Mouse (Mus musculus): ENCODE results near the gene Sccpdh.

Sccpdh gene

GRCm38 (mm10) chr1:179668013-179668805, at the start of gene Sccpdh:
Gene Sccpdh, plus strand, starts transcription at chr1:179668210.
- in situ Hi-C loops (cut with MseI, MboI) = no loop called here

DNA sequence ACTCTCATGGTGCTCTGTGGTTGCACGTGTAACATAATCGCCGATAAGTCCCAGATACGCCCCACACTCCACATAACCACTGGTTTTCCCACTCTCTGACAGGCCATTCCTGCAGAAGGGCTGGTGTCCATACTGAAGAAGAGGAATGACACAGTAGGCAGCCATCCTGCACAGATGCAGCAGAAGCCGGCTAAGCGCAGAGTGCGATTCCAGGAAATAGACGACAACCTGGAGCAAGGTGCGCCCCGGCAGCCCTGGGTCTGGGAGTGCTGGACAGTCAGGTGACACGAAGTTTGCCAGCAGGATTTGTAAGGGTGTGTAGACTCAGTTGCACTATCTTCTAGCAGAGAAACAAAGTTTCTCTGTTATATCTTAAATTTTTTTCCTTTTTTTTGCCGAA, 45.3 kb upstream of the Sccpdh start:
- in situ Hi-C loops (cut with MseI, MboI) = loop anchor here in 1 of 2 experiments (5.0 kb wide), 1 partner anchor 115 kb away; no protein-coding TSS in a partner anchor

DNA sequence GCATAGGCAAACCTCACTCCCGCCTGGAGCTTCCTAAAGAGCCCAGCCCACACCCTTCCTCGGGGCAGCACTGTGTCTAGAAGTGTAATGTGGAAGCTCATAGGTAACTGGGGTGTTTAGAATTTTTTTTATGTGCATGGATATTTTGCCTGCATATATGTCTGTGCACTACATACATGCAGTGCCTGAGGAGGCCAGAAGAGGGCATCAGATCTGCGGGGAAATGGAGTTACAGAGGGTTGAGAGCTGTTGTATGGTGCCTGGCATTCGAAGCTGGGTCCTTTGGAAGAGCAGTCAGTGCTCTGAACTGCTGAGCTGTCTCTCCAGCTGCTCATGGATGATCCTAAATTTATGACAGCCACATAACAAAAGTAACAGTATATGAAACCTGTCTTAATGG, 44.4 kb upstream of the Sccpdh start:
- in situ Hi-C loops (cut with MseI, MboI) = loop anchor here in 1 of 2 experiments (5.0 kb wide), 1 partner anchor 116 kb away; no protein-coding TSS in a partner anchor

DNA sequence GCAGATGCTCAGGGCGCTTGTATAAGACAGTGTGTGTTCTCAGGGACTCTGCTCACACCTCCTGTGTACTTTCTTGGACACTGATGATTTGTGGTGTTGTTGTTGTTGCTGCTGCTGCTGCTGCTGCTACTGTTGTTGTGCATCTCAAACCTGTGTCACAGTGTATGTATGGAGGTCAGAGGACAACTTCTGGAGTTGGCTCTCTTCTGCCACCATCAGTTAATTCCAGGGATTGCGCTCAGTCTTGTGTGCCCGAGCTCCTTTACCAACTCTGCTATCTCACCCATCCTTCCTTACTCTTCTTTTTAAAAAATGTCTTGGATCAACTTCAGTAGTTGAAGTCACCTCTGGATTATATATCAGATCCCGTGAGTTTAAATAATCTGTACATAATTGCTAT, 43.7 kb upstream of the Sccpdh start:
- in situ Hi-C loops (cut with MseI, MboI) = loop anchor here in 1 of 2 experiments (5.0 kb wide), 1 partner anchor 117 kb away; no protein-coding TSS in a partner anchor

- in situ Hi-C loops (cut with MseI, MboI) = no loop called here
Observed at GRCm38 (mm10) chr1:179627855-179628254, 40.2 kb upstream of the Sccpdh start.

GRCm38 (mm10) chr1:179628438-179629106, 39.4 kb upstream of the Sccpdh start:
- in situ Hi-C loops (cut with MseI, MboI) = no loop called here

DNA sequence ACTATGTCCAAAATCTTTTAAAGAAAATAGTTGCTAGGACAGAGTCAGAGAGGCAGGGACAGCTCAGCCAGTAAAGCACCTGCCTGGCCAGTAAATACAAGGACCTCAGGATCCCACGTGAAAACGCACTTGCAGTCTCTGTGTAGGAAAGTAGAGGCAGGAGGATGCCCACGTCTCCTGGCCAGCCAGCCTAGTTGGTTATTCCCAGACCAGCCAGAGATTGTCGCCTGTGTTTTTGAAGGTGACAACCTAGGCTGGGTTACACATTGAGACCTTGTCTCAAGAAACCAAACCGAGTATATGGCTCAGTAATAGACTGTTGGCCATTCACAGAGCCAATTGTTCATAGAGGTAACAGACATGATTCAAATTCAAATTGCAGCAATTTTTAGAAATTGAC, 38.7 kb upstream of the Sccpdh start:
- in situ Hi-C loops (cut with MseI, MboI) = no loop called here

GRCm38 (mm10) chr1:179632746-179633413, 35.1 kb upstream of the Sccpdh start:
- in situ Hi-C loops (cut with MseI, MboI) = no loop called here

DNA sequence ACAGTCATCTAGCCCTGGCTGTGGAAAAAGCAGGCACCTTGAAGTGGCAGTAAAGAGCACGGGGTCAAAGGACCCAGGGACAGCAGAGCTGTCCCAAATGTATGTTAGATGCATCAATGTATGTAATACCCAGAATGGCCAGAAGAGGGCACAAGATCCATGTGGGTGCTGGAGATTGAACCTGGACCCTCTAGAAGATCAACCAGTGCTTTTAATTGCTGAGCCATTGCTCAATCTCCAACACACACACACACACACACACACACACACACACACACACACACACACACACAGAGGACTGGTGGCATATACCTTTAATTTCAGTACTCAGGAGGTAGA, 34.6 kb upstream of the Sccpdh start:
- in situ Hi-C loops (cut with MseI, MboI) = no loop called here

DNA sequence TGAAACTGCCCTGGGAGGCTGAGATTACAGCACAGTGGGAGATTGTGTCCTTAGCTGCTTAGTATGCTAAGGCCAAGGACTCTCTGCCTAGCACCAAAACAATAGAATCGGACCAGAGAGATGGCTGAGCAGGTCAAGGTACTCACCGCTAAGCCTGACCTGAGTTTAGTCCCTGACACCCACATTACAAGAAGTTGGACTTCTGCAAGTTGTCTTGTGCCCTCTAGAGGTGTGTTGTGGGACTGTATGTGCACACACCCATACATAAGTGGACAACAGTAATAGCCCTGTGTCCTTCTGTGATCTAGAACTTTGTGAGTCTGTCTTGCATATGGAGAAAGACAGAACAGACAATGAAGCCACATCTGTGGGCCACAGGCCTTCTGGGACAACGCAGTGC, 33.9 kb upstream of the Sccpdh start:
- in situ Hi-C loops (cut with MseI, MboI) = no loop called here

DNA sequence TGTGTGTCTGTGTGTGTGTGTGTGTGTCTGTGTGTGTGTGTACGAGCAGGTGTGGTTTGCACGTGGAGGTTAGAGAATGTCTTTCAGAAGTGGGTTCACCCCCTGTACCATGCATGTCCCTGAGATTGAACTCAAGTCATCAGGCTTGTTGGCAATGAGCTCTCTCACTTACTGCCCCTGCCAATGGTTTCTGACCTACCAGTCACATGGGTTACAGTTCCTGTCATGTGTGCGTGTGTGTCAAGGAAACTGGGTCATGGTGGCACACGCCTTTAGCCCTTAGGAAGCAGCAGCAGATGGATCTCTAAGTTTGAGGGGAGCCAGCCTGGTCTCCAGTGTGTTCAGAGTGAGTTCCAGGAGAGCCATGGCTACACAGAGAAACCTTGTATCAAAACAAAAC, 25.3 kb upstream of the Sccpdh start:
- in situ Hi-C loops (cut with MseI, MboI) = loop anchor here (10.0 kb wide), 1 partner anchor 92 kb away; no protein-coding TSS in a partner anchor

GRCm38 (mm10) chr1:179644151-179644550, 23.9 kb upstream of the Sccpdh start:
- in situ Hi-C loops (cut with MseI, MboI) = loop anchor here (10.0 kb wide), 1 partner anchor 91 kb away; no protein-coding TSS in a partner anchor

DNA sequence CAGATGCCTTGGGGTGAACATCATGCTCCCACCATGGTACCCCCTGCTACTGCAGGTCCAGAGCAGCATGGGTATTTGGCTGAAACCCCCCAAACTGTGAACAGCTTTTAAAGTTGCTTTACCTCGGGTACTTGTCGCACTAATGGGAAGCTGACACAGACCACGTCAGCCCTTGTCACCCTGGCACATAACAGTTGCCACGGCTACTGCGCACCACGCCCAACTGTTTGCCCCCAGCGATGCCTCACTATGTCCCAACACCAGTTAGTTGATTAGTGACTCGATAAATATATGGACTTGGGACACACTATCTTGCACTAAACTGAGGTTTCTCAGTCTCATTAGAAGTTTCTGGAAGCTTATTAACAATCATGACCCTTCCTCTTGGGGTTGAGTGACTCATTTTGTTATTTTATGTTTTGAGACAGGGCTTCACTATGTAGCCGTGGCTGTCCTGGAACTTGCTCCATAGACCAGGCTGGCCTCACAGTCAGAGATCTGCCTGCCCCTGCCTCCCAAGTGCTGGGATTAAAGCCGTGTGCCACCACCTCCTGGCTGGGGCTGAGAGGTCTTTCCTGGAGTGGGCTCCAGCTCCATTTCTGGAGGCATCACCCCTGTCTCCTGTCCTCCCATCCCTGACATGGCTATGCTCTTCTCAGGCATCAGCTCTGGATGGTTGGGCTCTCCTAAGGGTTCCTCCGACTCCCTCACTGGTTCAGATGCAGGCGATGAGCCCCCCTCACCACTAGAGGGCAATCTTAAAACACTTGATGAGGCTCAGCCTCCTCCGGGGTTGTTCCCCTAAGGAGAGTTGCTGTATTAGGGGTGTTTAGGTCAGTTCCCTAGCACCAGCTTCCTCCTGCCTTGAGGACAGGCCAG, 22.7 kb upstream of the Sccpdh start:
- in situ Hi-C loops (cut with MseI, MboI) = loop anchor here (10.0 kb wide), 1 partner anchor 89 kb away; no protein-coding TSS in a partner anchor

DNA sequence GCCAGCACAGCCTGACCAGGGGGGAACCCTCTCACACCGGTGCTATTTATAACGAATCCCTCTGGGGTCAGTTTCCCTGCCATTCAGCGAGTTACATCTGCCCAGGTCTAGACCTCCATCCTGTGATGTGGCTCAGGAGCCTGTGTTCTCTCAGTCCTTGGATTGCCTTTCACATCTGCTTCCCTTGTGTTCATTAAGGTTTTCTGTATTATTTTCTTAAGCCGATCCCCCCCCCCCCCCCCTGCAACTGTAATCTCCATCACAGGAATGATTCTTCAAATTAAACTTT, 22.1 kb upstream of the Sccpdh start:
- in situ Hi-C loops (cut with MseI, MboI) = loop anchor here (10.0 kb wide), 1 partner anchor 89 kb away; no protein-coding TSS in a partner anchor

- in situ Hi-C loops (cut with MseI, MboI) = loop anchor here (10.0 kb wide), 1 partner anchor 86 kb away; no protein-coding TSS in a partner anchor
Observed at GRCm38 (mm10) chr1:179648678-179649077, 19.3 kb upstream of the Sccpdh start.

DNA sequence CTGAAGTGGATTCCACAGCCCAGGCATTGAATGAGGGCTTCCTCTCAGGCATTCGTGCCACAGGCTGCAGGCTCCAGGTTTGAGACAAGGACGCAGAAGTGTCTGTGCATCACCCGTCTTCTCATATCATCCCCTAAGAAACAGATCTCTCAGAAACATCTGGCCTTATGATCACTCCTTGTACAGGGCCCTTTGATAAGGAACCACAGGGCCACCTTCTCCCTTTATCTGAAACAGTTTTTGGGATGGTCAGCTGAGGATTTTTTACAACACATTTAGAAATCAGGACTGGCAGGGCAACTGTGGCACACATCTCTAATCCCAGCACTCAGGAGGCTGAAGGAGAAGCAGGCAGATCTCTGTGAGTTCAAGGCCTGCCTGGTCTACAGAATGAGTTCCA, 18.7 kb upstream of the Sccpdh start:
- in situ Hi-C loops (cut with MseI, MboI) = loop anchor here (10.0 kb wide), 1 partner anchor 85 kb away; no protein-coding TSS in a partner anchor

- in situ Hi-C loops (cut with MseI, MboI) = no loop called here
Observed at GRCm38 (mm10) chr1:179650284-179650683, 17.7 kb upstream of the Sccpdh start.

DNA sequence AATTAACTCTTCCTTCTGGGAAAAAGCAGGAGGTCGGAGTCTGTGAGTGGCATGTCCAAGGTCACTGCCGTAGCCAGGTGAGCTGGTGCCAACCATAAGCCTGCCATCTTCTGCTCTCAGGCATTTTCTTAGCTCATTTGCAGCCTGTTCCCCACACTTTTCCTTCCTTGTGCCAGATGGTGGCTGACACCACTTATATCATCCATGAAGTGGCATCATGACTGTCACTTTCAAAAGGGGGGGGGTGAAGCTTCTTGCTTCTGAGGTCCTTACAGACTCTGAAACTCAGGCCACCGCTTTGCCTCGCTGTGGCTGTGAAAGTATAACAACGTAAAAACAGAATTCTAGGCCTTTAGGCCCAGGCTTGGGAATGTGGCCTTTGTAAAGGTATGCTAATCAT, 16.8 kb upstream of the Sccpdh start:
- in situ Hi-C loops (cut with MseI, MboI) = no loop called here

GRCm38 (mm10) chr1:179663065-179663464, 4.9 kb upstream of the Sccpdh start:
- in situ Hi-C loops (cut with MseI, MboI) = no loop called here

DNA sequence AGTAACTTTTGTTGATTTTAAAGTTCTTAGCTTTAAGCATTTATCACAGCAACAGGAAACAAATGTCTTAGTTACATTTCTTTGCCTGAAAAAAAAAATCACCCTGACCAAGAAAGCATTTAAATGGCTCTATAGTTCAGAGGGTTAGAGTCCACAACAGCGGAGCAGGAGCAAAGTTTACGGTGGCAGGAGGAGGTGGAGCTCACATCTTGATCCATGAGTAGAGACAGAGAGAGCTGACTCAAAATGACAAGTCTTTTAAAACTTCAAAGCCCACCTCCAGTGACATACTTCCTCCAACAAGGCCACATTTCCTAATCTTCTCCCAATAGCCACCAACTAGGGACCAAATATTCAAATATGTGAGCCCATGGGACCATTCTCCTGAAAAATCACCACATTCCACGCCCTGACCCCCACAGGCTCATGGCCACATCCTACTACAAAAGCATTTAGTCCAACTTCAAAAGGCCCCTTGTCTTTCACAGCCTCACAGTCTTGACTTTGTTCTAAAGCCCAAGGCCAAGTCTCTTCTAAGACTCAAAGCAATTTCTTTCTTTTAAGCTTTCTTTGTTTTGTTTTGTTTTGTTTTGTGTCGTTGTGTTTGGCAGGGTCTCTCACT, 3.6 kb upstream of the Sccpdh start:
- in situ Hi-C loops (cut with MseI, MboI) = no loop called here

- in situ Hi-C loops (cut with MseI, MboI) = no loop called here
Observed at GRCm38 (mm10) chr1:179666971-179667370, 1.0 kb upstream of the Sccpdh start.

Data from mouse trophoblast stem cell (cell line).